Mouse (Mus musculus) hindbrain, embryonic 15.5 days (tissue): Measurements from ENCODE around the gene Gdf7. TPM values are rescaled to one million over a fixed set of nuclear protein-coding genes. Genes with fewer than 3 reads are reported as not detected.
A peak's percentile ranks its signal among the peaks of the same experiment; 100 is the strongest.

ENCODE experiments used
- ATAC-seq: fragments of 200-750 bp; cut with Nextera tagmentation; 2 replicates; pipeline ENCODE4 v1.8.0; 2017; ENCODE audit warnings: low read depth, moderate number of reproducible peaks, moderate TSS enrichment; ENCODE audit not compliant: low FRiP score
- H3K27ac ChIP-seq: fragments of 300-500 bp; sonication (generic); replicated peaks from 2 replicates; pipeline ENCODE4 v1.5.1; 2015; ENCODE audit warnings: mild to moderate bottlenecking, inconsistent platforms
- H3K27me3 ChIP-seq: fragments of 300-500 bp; sonication (generic); 2 replicates; pipeline ENCODE4 v1.6.1; 2015; ENCODE audit warnings: control low read depth, inconsistent platforms
- H3K36me3 ChIP-seq: fragments of 300-500 bp; sonication (generic); 2 replicates; pipeline ENCODE4 v1.6.1; 2015; ENCODE audit warnings: control low read depth, inconsistent platforms
- H3K4me1 ChIP-seq: fragments of 300-500 bp; sonication (generic); replicated peaks from 2 replicates; pipeline ENCODE4 v1.6.1; 2015; ENCODE audit warnings: control low read depth, inconsistent platforms
- H3K4me2 ChIP-seq: fragments of 300-500 bp; sonication (generic); 2 replicates; pipeline ENCODE4 v1.6.1; 2015; ENCODE audit warnings: moderate library complexity, mild to moderate bottlenecking, inconsistent platforms
- H3K4me3 ChIP-seq: fragments of 300-500 bp; sonication (generic); 2 replicates; pipeline ENCODE4 v1.5.1; 2015; ENCODE audit warnings: mild to moderate bottlenecking, inconsistent platforms
- H3K9ac ChIP-seq: fragments of 300-500 bp; sonication (generic); 2 replicates; pipeline ENCODE4 v1.6.1; 2015; ENCODE audit warnings: inconsistent platforms
- H3K9me3 ChIP-seq: fragments of 300-500 bp; sonication (generic); 2 replicates; pipeline ENCODE4 v1.6.1; 2016; ENCODE audit warnings: control low read depth, inconsistent platforms
- WGBS: fragments of 180-500 bp; shearing (Covaris S2); methylation state at CpG from one replicate; pipeline ENCODE4 v1.1.7; 2015; 5-methylcytosine and 5-hydroxymethylcytosine counted together
- polyA plus RNA-seq: library from polyadenylated mRNA; unstranded; fragments of >200 nt; fragmentation: Nextera tagmentation; extraction: Ambion mirVana; gene quantifications from 2 replicates; pipeline ENCODE4 v1.2.1, GENCODE M21; 2015

The Gdf7 gene
- polyA plus RNA-seq: 0.41 and 0.65 TPM in 2 replicates

DNA sequence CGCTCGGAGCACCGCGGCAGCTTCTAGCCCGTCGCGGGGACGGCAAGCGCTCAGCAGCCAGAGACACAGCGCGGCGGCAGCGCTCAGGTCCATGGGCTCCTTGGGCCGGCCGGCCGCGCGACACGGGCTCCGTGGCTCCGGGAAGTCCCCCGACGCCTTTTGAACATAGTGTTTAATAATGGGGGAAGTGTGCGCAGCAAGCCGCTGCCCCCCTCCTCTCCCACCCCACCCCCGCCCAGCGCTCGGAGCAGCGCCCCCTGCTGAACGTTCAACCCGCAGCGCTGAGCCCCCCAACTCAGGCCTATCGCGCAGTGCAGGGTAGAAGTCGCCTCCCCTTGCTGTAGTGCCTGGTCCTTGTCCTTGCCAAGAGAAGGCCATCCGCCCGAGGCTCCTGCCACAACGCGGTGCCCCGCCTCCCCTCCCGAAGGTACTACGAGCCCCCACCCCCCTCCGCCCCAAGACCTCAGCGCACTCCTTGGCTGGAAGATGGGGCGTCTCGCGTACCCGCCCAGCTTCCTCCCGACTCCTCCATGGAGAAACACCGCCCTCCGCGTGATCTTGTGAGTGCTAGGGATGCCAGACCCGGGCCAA lies at the start of gene Gdf7:
TSS of gene Gdf7 (minus strand) at position 114 of the 591 bp plus-strand sequence.
- WGBS: under 1% methylated on average over 47 of the region's 53 CpGs
- Histone ChIP-seq H3K27me3 (peaks cover 81% of the 10 kb centered on the region), H3K9me3 (no peaks in the 10 kb centered on the region), H3K9ac (peak within 1 kb of the TSS; percentile 20; the same call in 1 of the 2 replicates), H3K4me1 (peaks cover 34% of the 10 kb centered on the region), H3K4me2 (peak within 1 kb of the TSS; percentile 68), H3K27ac (no peak within 1 kb of the TSS), H3K36me3 (no peaks in the 10 kb centered on the region), H3K4me3 (peak within 1 kb of the TSS; percentile 42)
- ATAC-seq: peak; percentile 48

DNA sequence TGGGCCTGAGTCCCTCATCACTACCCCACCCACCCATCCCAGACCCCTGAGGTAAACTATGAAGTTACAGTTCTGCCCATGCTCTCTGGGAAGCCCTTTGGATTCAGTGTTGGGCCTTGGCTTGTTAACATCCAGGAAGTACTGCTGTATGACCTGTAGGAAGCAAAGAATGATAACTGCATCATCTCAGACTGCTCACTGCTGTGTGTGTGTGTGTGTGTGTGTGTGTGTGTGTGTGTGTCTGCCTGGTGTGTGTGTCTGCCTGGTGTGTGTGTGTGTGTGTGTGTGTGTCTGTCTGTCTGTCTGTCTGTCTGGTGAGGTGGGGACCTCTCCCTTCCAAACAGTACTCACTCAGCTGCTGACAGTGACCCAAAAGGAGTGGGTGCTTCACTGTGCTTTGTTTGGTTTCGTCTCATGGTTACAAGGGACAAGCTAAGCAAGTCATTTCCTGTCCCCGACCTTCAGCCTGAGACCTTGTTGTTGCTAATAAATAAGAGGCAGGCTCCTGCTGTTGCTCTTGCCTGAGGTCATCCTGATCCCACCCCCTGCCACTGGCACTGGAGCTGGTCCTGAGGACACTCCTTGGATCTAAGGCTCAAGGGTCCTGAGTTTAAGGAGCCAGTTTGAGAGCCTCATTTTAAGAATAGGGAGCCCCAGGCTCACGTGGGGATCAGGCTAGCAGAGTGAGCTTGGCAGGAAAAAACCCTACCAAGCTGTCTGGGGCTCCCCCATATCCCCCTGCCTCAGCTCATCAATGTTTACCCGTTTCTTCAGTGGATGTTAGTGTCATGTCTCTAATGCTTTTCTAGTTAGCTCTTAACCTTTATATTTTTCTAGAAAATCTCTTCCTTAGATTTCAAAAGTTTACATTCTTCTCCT lies 49.5 kb upstream of the Gdf7 start:
- no peak overlapping the region for H3K4me2 ChIP-seq
- H3K4me1 ChIP-seq: no peaks in the 10 kb centered on the region
- no peaks in the 10 kb centered on the region for H3K27me3 ChIP-seq
- H3K9me3 ChIP-seq: no peaks in the 10 kb centered on the region
- no peak overlapping the region for H3K9ac ChIP-seq
- no peak for ATAC-seq
- 48% methylated on average over 4 of the region's 4 CpGs for WGBS
- H3K27ac ChIP-seq: no peak overlapping the region
- H3K4me3 ChIP-seq: no peak overlapping the region
- no peaks in the 10 kb centered on the region for H3K36me3 ChIP-seq

GRCm38 (mm10) chr12:8348733-8349513 lies 47.2 kb upstream of the Gdf7 start:
- 0 out of 2 replicates have a peak, but pooled peaks have one; percentile 33 for ATAC-seq
- H3K27ac ChIP-seq: no peak overlapping the region

DNA sequence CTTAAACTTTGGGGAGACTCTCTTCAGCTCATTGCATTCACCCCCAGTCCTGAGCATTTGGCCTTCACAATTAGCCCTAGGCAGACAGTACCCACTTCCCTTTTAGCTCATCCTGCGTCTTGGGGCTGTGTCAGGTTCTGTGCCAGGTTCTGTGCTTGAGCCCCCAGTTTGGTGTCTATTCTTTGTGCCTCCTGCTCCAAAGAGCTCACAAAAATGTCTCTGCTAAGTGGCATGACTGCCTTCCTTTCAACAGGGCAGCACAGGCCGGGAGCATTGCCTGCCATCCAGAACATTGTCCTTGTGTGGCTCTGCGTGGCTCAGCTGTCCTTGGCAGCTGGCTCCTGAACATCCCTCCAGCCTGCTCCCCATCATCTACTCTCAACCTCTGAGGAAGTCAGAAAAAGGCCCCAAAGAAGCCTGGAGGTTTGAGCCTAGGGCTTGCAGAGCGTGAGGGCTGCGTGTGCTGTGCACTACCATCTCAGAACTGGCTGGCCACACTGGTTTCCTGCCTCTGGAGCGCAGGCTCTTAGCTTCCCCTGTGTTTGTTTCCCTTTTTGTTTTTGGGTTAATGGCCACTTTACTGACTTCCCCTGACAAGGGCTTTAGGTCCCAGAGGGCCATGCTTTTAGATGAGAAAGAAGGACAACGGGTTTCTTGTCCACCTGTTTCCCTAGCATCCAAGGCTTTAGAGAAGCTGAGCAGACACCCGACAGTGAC lies 46.1 kb upstream of the Gdf7 start:
- Histone ChIP-seq H3K4me2 (no peak overlapping the region), H3K4me1 (no peaks in the 10 kb centered on the region), H3K9ac (no peak overlapping the region), H3K27me3 (no peaks in the 10 kb centered on the region), H3K36me3 (peaks cover 4% of the 10 kb centered on the region; the same call in 1 of the 2 replicates), H3K9me3 (no peaks in the 10 kb centered on the region), H3K27ac (no peak overlapping the region), H3K4me3 (no peak overlapping the region)
- no peak for ATAC-seq
- 66% methylated on average over 8 of the region's 8 CpGs for WGBS

More at GRCm38 (mm10) chr12:8348733-8349513, 47.2 kb upstream of the Gdf7 start:
- WGBS: 57% methylated on average over 9 of the region's 9 CpGs
- Histone ChIP-seq H3K27me3 (no peaks in the 10 kb centered on the region), H3K4me1 (no peaks in the 10 kb centered on the region), H3K9me3 (no peaks in the 10 kb centered on the region), H3K4me2 (no peak overlapping the region), H3K36me3 (no peaks in the 10 kb centered on the region), H3K4me3 (no peak overlapping the region), H3K9ac (no peak overlapping the region)

- Histone ChIP-seq H3K36me3 (peaks cover 8% of the 10 kb centered on the region), H3K9me3 (no peaks in the 10 kb centered on the region), H3K9ac (no peak overlapping the region), H3K27ac (no peak overlapping the region), H3K4me3 (no peak overlapping the region), H3K27me3 (no peaks in the 10 kb centered on the region), H3K4me1 (no peaks in the 10 kb centered on the region), H3K4me2 (no peak overlapping the region)
- ATAC-seq: no peak
- WGBS: 96% methylated on average over 5 of the region's 5 CpGs
Measured at GRCm38 (mm10) chr12:8345539-8345938, 43.8 kb upstream of the Gdf7 start.

GRCm38 (mm10) chr12:8344897-8345296 lies 43.1 kb upstream of the Gdf7 start:
- no peaks in the 10 kb centered on the region for H3K9me3 ChIP-seq
- no peak overlapping the region for H3K9ac ChIP-seq
- H3K36me3 ChIP-seq: peaks cover 8% of the 10 kb centered on the region
- no peaks in the 10 kb centered on the region for H3K27me3 ChIP-seq
- peaks cover under 1% of the 10 kb centered on the region for H3K4me1 ChIP-seq
- 64% methylated on average over 9 of the region's 9 CpGs for WGBS
- no peak for ATAC-seq
- H3K4me3 ChIP-seq: no peak overlapping the region
- no peak overlapping the region for H3K4me2 ChIP-seq
- peak overlapping the region; percentile 64 for H3K27ac ChIP-seq

- no peak for ATAC-seq
- no peak overlapping the region for H3K4me3 ChIP-seq
- H3K9ac ChIP-seq: no peak overlapping the region
- H3K4me1 ChIP-seq: peaks cover 10% of the 10 kb centered on the region
- peaks cover 14% of the 10 kb centered on the region for H3K36me3 ChIP-seq
- no peaks in the 10 kb centered on the region for H3K9me3 ChIP-seq
- no peaks in the 10 kb centered on the region for H3K27me3 ChIP-seq
- no peak overlapping the region for H3K4me2 ChIP-seq
- no peak overlapping the region for H3K27ac ChIP-seq
- 96% methylated on average over 3 of the region's 3 CpGs for WGBS
Measured at GRCm38 (mm10) chr12:8343381-8343780, 41.6 kb upstream of the Gdf7 start.

GRCm38 (mm10) chr12:8341008-8341407 lies 39.3 kb upstream of the Gdf7 start:
- Histone ChIP-seq H3K4me3 (no peak overlapping the region), H3K4me2 (no peak overlapping the region)
- no peak for ATAC-seq

DNA sequence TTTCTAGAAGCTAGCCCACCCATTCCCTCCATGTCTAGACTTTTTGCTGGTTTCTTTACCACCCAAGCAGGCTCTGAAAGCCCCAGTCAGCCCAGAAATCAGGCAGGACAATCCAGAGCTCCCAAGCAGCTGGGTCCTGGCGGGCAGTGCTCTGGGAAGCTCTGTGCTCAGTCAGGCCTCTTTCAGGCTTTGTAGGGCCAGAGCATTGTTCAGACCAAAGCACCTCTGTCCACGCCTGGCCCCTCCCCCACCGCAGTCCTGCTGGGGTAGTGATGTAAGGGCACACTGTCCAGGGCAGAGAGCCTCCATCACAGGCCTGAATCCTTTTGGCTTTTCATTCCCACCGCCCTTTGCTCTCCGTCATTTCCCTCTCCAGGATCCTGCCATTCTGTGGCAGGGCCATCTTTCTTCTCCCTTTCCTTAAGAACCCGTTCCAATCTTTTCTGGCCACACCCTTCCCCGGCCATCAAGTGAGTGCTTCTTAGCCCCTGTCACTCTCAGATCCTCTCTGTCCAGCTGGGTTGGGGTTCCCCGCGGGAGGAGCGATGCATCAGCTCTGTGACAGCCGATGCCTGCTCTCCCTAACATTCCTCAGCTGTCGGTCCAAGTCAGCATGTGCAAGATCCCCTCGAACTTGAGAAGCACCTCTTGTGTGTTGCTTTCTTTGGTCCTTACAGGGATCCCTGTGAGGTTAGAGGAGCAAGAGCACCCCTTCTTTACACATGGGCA lies 38.0 kb upstream of the Gdf7 start:
- H3K9me3 ChIP-seq: no peaks in the 10 kb centered on the region
- no peaks in the 10 kb centered on the region for H3K27me3 ChIP-seq
- H3K9ac ChIP-seq: no peak overlapping the region
- no peak for ATAC-seq
- H3K36me3 ChIP-seq: peaks cover 24% of the 10 kb centered on the region
- H3K4me1 ChIP-seq: peaks cover 19% of the 10 kb centered on the region
- no peak overlapping the region for H3K27ac ChIP-seq
- no peak overlapping the region for H3K4me2 ChIP-seq
- WGBS: 25% methylated on average over 13 of the region's 13 CpGs
- H3K4me3 ChIP-seq: no peak overlapping the region

More at GRCm38 (mm10) chr12:8341008-8341407, 39.3 kb upstream of the Gdf7 start:
- Histone ChIP-seq H3K9ac (no peak overlapping the region), H3K9me3 (no peaks in the 10 kb centered on the region), H3K27ac (no peak overlapping the region), H3K27me3 (no peaks in the 10 kb centered on the region), H3K4me1 (peaks cover 19% of the 10 kb centered on the region), H3K36me3 (peaks cover 24% of the 10 kb centered on the region)
- 90% methylated on average over 6 of the region's 6 CpGs for WGBS

DNA sequence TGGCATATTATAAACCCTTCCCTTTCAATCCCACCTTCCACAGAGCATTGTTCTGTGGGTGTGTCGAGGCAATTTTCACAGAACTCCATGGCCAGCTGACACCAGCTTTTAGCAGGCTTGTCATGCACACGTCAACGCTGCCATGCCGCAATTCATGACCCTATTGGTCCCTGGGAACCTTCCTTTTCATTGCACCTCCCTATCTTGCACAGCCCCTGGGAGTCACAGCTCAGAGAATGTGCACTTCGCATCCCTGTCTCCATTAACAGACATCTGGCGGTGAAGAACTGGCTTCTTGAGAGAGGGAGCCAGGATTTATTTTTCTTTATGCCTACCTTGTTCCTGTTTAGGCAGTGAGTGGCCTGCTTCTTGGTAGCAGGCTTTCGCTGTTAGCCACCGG lies 37.2 kb upstream of the Gdf7 start:
- no peak overlapping the region for H3K4me3 ChIP-seq
- H3K36me3 ChIP-seq: peaks cover 24% of the 10 kb centered on the region
- H3K27me3 ChIP-seq: no peaks in the 10 kb centered on the region
- H3K9ac ChIP-seq: no peak overlapping the region
- no peaks in the 10 kb centered on the region for H3K9me3 ChIP-seq
- no peak for ATAC-seq
- no peak overlapping the region for H3K4me2 ChIP-seq
- H3K27ac ChIP-seq: no peak overlapping the region
- peaks cover 19% of the 10 kb centered on the region for H3K4me1 ChIP-seq
- WGBS: 51% methylated on average over 8 of the region's 8 CpGs

DNA sequence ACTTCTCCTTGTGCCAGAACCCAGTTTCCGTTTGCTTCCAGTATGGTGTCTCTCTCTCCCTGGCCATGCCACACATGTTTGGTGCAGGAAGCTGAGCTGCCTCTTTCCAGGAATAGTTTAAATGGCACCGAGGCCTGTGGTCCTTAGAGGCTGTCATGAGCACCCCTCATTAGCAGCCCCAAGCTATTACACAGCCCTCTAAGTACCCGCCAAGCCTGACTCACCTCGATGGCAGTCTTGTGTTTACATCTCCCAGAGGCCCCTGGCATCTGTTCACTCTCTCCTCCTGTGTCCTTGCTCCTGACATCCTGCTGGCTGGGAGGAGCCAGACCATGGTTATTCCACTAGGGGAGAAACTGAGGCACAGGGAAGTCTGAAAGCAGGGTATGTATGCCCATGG lies 36.7 kb upstream of the Gdf7 start:
- Histone ChIP-seq H3K9ac (no peak overlapping the region), H3K4me1 (peaks cover 19% of the 10 kb centered on the region), H3K36me3 (peaks cover 24% of the 10 kb centered on the region), H3K4me2 (no peak overlapping the region), H3K4me3 (no peak overlapping the region), H3K9me3 (no peaks in the 10 kb centered on the region), H3K27ac (0 out of 2 replicates have a peak overlapping the region, but pooled peaks have one; percentile 23), H3K27me3 (no peaks in the 10 kb centered on the region)
- ATAC-seq: no peak
- WGBS: 35% methylated on average over 4 of the region's 4 CpGs
